Mouse (Mus musculus) lung, adult 2 months (tissue): ENCODE data around the gene Snu13.

Experiments
- CTCF ChIP-seq: fragments of 200-500 bp; IDR thresholded peaks from 2 replicates; pipeline ENCODE4 v1.5.1; 2011; ENCODE audit warnings: mild to moderate bottlenecking, low read length, control low read depth; ENCODE audit not compliant: insufficient read depth
- POLR2A ChIP-seq: fragments of 200-500 bp; IDR thresholded peaks from 2 replicates; pipeline ENCODE4 v1.6.1; 2011; ENCODE audit warnings: low read depth, mild to moderate bottlenecking, control low read depth, low read length, borderline replicate concordance; ENCODE audit errors: extremely low read depth

- no peak for TF ChIP-seq CTCF
- TF ChIP-seq POLR2A = no peak
Measured at GRCm38 (mm10) chr15:82032386-82032785, 15.0 kb downstream of the Snu13 start.
